Mouse (Mus musculus): ENCODE measurements at regions not wholly inside any gene's neighbourhood (a gene's known extent, or its start where the extent isn't known, plus 50 kb on each side); places are given as distances from the start of the nearest gene placed in this dataset.

DNA sequence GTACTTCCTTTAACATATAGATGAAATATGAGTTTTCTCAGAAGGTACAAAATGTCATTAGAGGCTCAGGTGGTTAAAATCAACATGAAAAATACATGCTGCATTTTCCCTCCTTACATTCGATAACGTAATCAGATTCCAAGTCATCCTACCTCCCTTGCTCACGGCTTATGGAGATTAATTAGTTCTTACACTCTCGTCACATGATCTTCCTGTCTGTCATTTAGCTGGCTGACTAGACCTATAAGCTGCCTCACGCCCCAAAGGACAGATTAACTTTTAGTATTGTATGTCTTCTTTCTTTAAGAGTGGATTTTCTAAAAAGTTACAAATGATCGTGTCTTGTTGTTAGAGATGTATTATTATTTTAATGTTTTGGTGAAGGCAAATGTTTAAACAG, 669.6 kb upstream of the Zeb2 start:
- WGBS, result 75% methylated on average over 6 of the region's 6 CpGs
- no peak for ATAC-seq (ENCODE audit: insufficient number of reproducible peaks, insufficient read depth, low FRiP score, low TSS enrichment, low read depth)
- H3K4me3 ChIP-seq (replicated peaks), result no peak overlapping the region
- no peak overlapping the region for H3K27ac ChIP-seq
- H3K9me3 ChIP-seq, result no peaks in the 10 kb centered on the region
- peaks cover 6% of the 10 kb centered on the region; the same call in 1 of the 2 replicates for H3K27me3 ChIP-seq
- peaks cover 8% of the 10 kb centered on the region for H3K4me1 ChIP-seq (replicated peaks)
- no peaks in the 10 kb centered on the region for H3K36me3 ChIP-seq
- H3K9ac ChIP-seq (replicated peaks), result no peak overlapping the region
- H3K4me2 ChIP-seq, result no peak overlapping the region

DNA sequence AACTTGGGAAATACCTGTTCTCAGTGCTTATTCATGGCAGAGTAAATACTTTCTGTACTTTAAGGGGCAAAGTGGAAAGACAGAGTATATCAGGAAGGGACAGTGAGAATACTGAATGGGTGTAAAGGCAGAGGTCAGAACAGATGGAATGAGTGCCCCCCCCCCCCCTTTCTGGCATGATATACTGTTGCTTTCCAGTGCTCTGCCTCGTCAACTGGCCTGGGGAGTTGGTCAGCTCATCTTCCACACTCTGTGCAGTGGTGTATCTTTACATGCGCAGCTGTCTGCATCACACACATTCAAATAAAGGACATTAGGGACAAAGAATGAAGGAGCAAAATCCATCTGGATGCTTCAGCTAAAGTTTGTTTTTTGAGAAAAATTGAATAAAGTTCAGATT, 668.5 kb upstream of the Zeb2 start:
- H3K27me3 ChIP-seq, result peaks cover 6% of the 10 kb centered on the region; the same call in 1 of the 2 replicates
- WGBS, result 59% methylated on average over 2 of the region's 2 CpGs
- H3K4me3 ChIP-seq (replicated peaks), result no peak overlapping the region
- H3K4me1 ChIP-seq (replicated peaks), result peaks cover 8% of the 10 kb centered on the region
- H3K9ac ChIP-seq (replicated peaks), result no peak overlapping the region
- no peak overlapping the region for H3K4me2 ChIP-seq
- ATAC-seq (ENCODE audit: insufficient number of reproducible peaks, insufficient read depth, low FRiP score, low TSS enrichment, low read depth), result no peak
- no peaks in the 10 kb centered on the region for H3K9me3 ChIP-seq
- no peaks in the 10 kb centered on the region for H3K36me3 ChIP-seq
- H3K27ac ChIP-seq, result no peak overlapping the region

DNA sequence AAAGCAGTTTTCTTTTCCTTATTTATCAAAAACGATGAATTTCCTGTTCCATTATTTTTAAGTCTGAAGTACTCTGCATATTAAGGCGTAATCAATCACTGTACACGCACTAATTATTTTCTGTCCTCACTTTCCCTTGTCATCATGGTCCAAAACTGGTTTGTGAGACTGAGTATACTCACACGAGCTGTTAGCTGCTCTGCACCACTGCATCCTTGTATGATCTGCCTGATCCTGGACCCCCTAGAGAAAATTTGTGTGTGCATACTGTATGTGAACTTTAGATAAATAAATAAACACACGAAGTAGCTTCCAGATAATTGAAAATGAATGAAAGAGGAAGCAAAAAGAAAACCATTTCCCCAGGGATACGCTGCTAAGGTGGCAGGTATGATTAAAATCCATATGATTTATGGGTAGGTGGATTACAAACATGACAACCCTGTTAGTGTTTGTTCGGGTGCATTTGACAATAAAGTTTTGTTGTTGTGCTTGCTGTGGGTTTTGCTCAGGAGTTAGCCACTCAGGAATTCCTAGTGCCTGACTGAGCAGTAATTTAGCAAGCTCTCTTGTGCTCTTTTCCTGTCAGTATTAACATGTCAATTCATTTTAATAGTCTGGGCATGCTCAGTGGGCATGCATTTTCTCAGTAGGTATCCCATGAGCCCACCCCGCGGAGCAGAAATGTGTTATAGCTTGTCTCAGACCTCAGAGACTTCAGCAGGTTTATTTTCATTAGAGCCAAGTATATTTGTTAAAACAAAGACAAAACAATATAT, 666.6 kb upstream of the Zeb2 start:
- Histone ChIP-seq H3K27me3 (peaks cover 5% of the 10 kb centered on the region; the same call in 1 of the 2 replicates), H3K4me3 (replicated peaks) (no peak overlapping the region), H3K4me2 (no peak overlapping the region), H3K36me3 (no peaks in the 10 kb centered on the region), H3K4me1 (replicated peaks) (peaks cover 8% of the 10 kb centered on the region), H3K27ac (no peak overlapping the region), H3K9me3 (no peaks in the 10 kb centered on the region), H3K9ac (replicated peaks) (no peak overlapping the region)
- WGBS, result 65% methylated on average over 9 of the region's 9 CpGs
- ATAC-seq (ENCODE audit: insufficient number of reproducible peaks, insufficient read depth, low FRiP score, low TSS enrichment, low read depth), result no peak

GRCm38 (mm10) chr2:45777466-45777865, 660.3 kb upstream of the Zeb2 start:
- 0 out of 2 replicates have a peak, but pooled peaks cover 3% of the 10 kb centered on the region for H3K4me1 ChIP-seq (replicated peaks)
- H3K9ac ChIP-seq (replicated peaks), result no peak overlapping the region
- H3K9me3 ChIP-seq, result no peaks in the 10 kb centered on the region
- no peak for ATAC-seq (ENCODE audit: insufficient number of reproducible peaks, insufficient read depth, low FRiP score, low TSS enrichment, low read depth)
- no peaks in the 10 kb centered on the region for H3K27me3 ChIP-seq
- no peak overlapping the region for H3K4me2 ChIP-seq
- no peak overlapping the region for H3K27ac ChIP-seq
- 87% methylated on average over 7 of the region's 7 CpGs for WGBS
- no peaks in the 10 kb centered on the region for H3K36me3 ChIP-seq
- H3K4me3 ChIP-seq (replicated peaks), result no peak overlapping the region

DNA sequence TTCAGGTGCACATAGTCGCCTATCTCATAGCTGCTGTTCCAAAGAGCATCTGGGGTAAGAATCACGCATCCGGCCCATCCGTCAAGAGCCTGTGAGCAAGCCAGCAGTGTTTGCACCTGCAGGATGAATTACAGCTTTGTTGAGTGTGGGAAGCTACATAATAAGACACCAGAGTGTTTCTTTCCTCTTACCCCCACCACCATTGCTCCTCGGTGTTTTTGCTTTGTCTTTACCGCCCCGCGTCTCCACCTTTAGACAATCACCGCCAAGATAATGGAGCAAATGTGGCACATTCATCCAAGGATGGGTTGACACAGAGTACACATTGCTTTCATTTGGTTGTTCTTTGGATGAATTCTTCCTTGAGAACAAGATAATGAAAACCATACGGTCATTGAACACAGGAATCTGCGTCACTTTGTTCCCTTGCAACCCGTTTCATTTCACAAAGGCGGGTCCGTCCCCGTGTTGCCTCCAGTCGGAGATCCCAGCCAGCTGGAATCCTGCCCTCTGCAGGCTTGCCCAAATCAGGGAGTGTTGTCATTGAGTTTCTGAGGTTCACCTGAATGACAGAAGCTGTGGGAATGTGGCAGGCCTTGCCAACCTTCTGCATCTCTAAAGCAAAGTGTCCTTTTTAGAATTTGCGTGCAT, 659.4 kb upstream of the Zeb2 start:
- WGBS, result 66% methylated on average over 17 of the region's 17 CpGs
- ATAC-seq (ENCODE audit: insufficient number of reproducible peaks, insufficient read depth, low FRiP score, low TSS enrichment, low read depth), result no peak

GRCm38 (mm10) chr2:45775691-45776090, 658.5 kb upstream of the Zeb2 start:
- Histone ChIP-seq H3K27ac (no peak overlapping the region), H3K4me3 (replicated peaks) (no peak overlapping the region), H3K9ac (replicated peaks) (no peak overlapping the region), H3K9me3 (no peaks in the 10 kb centered on the region), H3K36me3 (no peaks in the 10 kb centered on the region), H3K27me3 (no peaks in the 10 kb centered on the region), H3K4me2 (no peak overlapping the region), H3K4me1 (replicated peaks) (0 out of 2 replicates have a peak, but pooled peaks cover 3% of the 10 kb centered on the region)
- ATAC-seq (ENCODE audit: insufficient number of reproducible peaks, insufficient read depth, low FRiP score, low TSS enrichment, low read depth), result no peak
- 60% methylated on average over 4 of the region's 4 CpGs for WGBS

More for the DNA sequence above, 659.4 kb upstream of the Zeb2 start:
- H3K27ac ChIP-seq, result no peak overlapping the region
- H3K27me3 ChIP-seq, result no peaks in the 10 kb centered on the region
- H3K4me1 ChIP-seq (replicated peaks), result 0 out of 2 replicates have a peak, but pooled peaks cover 3% of the 10 kb centered on the region
- no peak overlapping the region for H3K4me2 ChIP-seq
- no peaks in the 10 kb centered on the region for H3K9me3 ChIP-seq
- no peaks in the 10 kb centered on the region for H3K36me3 ChIP-seq
- H3K4me3 ChIP-seq (replicated peaks), result no peak overlapping the region
- no peak overlapping the region for H3K9ac ChIP-seq (replicated peaks)

- 0 out of 2 replicates have a peak, but pooled peaks cover 3% of the 10 kb centered on the region for H3K4me1 ChIP-seq (replicated peaks)
- no peak overlapping the region for H3K4me3 ChIP-seq (replicated peaks)
- WGBS, result 80% methylated on average over 3 of the region's 3 CpGs
- H3K27ac ChIP-seq, result no peak overlapping the region
- no peaks in the 10 kb centered on the region for H3K27me3 ChIP-seq
- no peak for ATAC-seq (ENCODE audit: insufficient number of reproducible peaks, insufficient read depth, low FRiP score, low TSS enrichment, low read depth)
- no peaks in the 10 kb centered on the region for H3K36me3 ChIP-seq
- H3K9me3 ChIP-seq, result no peaks in the 10 kb centered on the region
- H3K4me2 ChIP-seq, result no peak overlapping the region
- no peak overlapping the region for H3K9ac ChIP-seq (replicated peaks)
Measured at GRCm38 (mm10) chr2:45774416-45774815, 657.2 kb upstream of the Zeb2 start.

DNA sequence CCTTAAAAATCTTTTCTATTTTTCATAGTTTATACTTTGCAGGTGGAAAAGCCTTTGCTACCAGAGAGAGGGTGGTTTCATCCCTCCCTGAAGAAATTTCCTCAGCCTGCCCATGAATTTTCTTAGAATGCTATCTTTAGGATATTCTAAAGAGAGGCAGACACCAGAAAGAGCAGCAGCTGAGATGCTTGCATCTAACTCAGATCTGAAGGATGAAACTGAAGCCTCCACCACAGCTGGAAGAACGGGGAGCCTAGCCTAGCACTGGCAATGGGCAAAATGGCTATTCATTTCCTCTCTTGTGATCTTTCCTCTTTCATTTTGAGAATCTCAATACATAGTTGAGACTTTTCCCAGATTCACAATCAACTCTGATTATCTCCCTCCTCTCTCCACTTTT, 640.0 kb upstream of the Zeb2 start:
- Histone ChIP-seq H3K36me3 (no peaks in the 10 kb centered on the region), H3K27me3 (no peaks in the 10 kb centered on the region), H3K4me3 (replicated peaks) (no peak overlapping the region), H3K4me1 (replicated peaks) (no peaks in the 10 kb centered on the region), H3K9ac (replicated peaks) (no peak overlapping the region), H3K9me3 (no peaks in the 10 kb centered on the region), H3K27ac (no peak overlapping the region), H3K4me2 (no peak overlapping the region)
- WGBS, result 66% methylated on average over 1 of the region's 1 CpGs
- ATAC-seq (ENCODE audit: insufficient number of reproducible peaks, insufficient read depth, low FRiP score, low TSS enrichment, low read depth), result no peak

DNA sequence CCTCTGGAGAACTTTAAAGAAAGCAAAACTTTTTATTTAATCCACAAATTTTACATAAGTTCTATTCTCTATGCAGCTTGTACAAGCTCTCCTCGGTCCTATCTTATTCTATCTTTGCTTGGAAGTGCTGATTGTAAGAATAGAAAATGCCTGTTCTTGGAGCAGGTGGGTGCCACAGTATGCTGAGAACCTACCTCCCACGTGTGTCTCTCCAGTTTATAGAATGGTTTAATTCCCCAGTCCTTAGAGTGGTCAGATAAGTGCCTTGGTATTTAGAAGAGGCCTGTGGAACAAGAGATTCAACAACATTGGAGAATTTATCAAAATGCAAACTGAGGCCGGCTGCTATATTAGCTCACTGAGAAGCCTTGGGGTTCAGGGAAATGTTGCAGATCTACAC, 639.2 kb upstream of the Zeb2 start:
- no peaks in the 10 kb centered on the region for H3K9me3 ChIP-seq
- H3K4me1 ChIP-seq (replicated peaks), result no peaks in the 10 kb centered on the region
- ATAC-seq (ENCODE audit: insufficient number of reproducible peaks, insufficient read depth, low FRiP score, low TSS enrichment, low read depth), result no peak

GRCm38 (mm10) chr2:45751746-45752145, 634.6 kb upstream of the Zeb2 start:
- no peaks in the 10 kb centered on the region for H3K27me3 ChIP-seq
- no peaks in the 10 kb centered on the region for H3K36me3 ChIP-seq
- 69% methylated on average over 2 of the region's 2 CpGs for WGBS
- no peak overlapping the region for H3K27ac ChIP-seq
- H3K4me1 ChIP-seq (replicated peaks), result no peaks in the 10 kb centered on the region
- ATAC-seq (ENCODE audit: insufficient number of reproducible peaks, insufficient read depth, low FRiP score, low TSS enrichment, low read depth), result no peak
- H3K9me3 ChIP-seq, result no peaks in the 10 kb centered on the region
- no peak overlapping the region for H3K9ac ChIP-seq (replicated peaks)
- no peak overlapping the region for H3K4me2 ChIP-seq
- no peak overlapping the region for H3K4me3 ChIP-seq (replicated peaks)

More for the DNA sequence above, 639.2 kb upstream of the Zeb2 start:
- 86% methylated on average over 3 of the region's 3 CpGs for WGBS
- H3K9ac ChIP-seq (replicated peaks), result no peak overlapping the region
- H3K4me2 ChIP-seq, result no peak overlapping the region
- no peaks in the 10 kb centered on the region for H3K36me3 ChIP-seq
- no peak overlapping the region for H3K27ac ChIP-seq
- H3K4me3 ChIP-seq (replicated peaks), result no peak overlapping the region
- H3K27me3 ChIP-seq, result no peaks in the 10 kb centered on the region

GRCm38 (mm10) chr2:45749379-45749778, 632.2 kb upstream of the Zeb2 start:
- no peaks in the 10 kb centered on the region for H3K4me1 ChIP-seq (replicated peaks)
- H3K4me3 ChIP-seq (replicated peaks), result no peak overlapping the region
- no peak overlapping the region for H3K9ac ChIP-seq (replicated peaks)
- no peak overlapping the region for H3K4me2 ChIP-seq
- ATAC-seq (ENCODE audit: insufficient number of reproducible peaks, insufficient read depth, low FRiP score, low TSS enrichment, low read depth), result no peak
- WGBS, result 83% methylated on average over 2 of the region's 2 CpGs
- no peaks in the 10 kb centered on the region for H3K9me3 ChIP-seq
- H3K36me3 ChIP-seq, result no peaks in the 10 kb centered on the region
- H3K27me3 ChIP-seq, result no peaks in the 10 kb centered on the region
- no peak overlapping the region for H3K27ac ChIP-seq

Data from limb, embryonic 12.5 days (tissue).